Mouse (Mus musculus) erythroblast, embryonic 14.5 days (primary cell): Measurements from ENCODE around the gene Apobec1.

Experiments
- GATA1 ChIP-seq: IDR thresholded peaks from 2 replicates; pipeline ENCODE4 v1.6.1; 2012; ENCODE audit warnings: low read length, inconsistent platforms, mixed read lengths
- TAL1 ChIP-seq: IDR thresholded peaks from 3 replicates; pipeline ENCODE4 v1.6.1; 2012; ENCODE audit warnings: low read length, inconsistent platforms, mixed read lengths

DNA sequence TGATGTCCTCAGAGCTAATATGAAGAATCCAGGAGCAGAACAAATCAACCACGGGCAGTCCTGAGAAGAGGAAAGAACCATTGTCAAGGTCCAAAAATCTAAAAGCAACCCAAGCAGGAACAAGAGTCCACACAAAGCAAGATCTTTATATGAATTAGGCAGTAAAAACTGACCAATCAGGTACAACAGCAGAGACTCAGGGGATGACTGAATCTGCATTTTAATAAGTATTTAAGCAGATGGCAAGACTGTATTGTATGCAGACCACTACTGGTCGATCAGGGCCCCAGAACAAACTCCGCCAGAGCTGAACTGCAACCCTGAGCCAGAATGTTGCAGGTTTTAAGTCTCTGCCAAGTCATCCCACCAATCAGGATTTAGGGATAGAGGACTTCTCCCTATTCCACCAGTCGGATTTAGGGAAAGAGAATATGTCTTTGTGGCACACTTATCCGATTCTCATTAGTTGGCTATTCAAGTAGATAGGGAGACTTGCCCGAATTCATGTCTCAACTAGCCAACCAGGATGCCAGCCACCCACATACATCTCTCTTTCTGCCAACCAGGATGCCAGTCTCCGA lies 2.1 kb downstream of the Apobec1 start:
- TF ChIP-seq TAL1, result no peak
- TF ChIP-seq GATA1, result no peak
